Mouse (Mus musculus) olfactory bulb, adult 2 months (tissue): ENCODE measurements around the gene Crtam. TPM values are rescaled to one million over a fixed set of nuclear protein-coding genes. Genes with fewer than 3 reads are reported as not detected.

Source experiments
- H3K27ac ChIP-seq: fragments of 200-500 bp; 2 replicates; pipeline ENCODE4 v1.5.1; 2012; ENCODE audit warnings: low read depth, low read length; ENCODE audit not compliant: insufficient read depth
- H3K4me1 ChIP-seq: fragments of 200-500 bp; 2 replicates; pipeline ENCODE4 v1.6.1; 2012; ENCODE audit warnings: low read length; ENCODE audit not compliant: control insufficient read depth, insufficient read depth
- H3K4me3 ChIP-seq: fragments of 200-500 bp; 2 replicates; pipeline ENCODE4 v1.5.1; 2012; ENCODE audit warnings: mild to moderate bottlenecking, low read depth, low read length, moderate library complexity; ENCODE audit not compliant: insufficient read depth
- CTCF ChIP-seq: fragments of 200-500 bp; IDR thresholded peaks from 2 replicates; pipeline ENCODE4 v1.5.1; 2012; ENCODE audit warnings: low read depth, mild to moderate bottlenecking, low read length, moderate library complexity; ENCODE audit not compliant: insufficient read depth
- POLR2A ChIP-seq: fragments of 200-500 bp; IDR thresholded peaks from 2 replicates; pipeline ENCODE4 v1.6.1; 2012; ENCODE audit warnings: mild to moderate bottlenecking, low read depth, low read length, moderate library complexity; ENCODE audit not compliant: insufficient read depth
- WGBS: fragments of 180-500 bp; shearing (Covaris S2); methylation state at CpG from one replicate; pipeline ENCODE4 v1.1.7; 2018; 5-methylcytosine and 5-hydroxymethylcytosine counted together
- polyA plus RNA-seq: library from polyadenylated mRNA; stranded (reverse); fragments of >200 nt; gene quantifications from 2 replicates; pipeline ENCODE4 v1.2.4, GENCODE M21; 2012; ENCODE audit warnings: low replicate concordance; ENCODE audit not compliant: missing spikeins, insufficient read depth, insufficient read length

The Crtam gene
- polyA plus RNA-seq, 1 experiment = not detected

GRCm38 (mm10) chr9:40984313-40984712 is 20.1 kb downstream of the Crtam start:
- no peak overlapping the region for H3K4me3 ChIP-seq
- H3K27ac ChIP-seq = no peak overlapping the region
- H3K4me1 ChIP-seq = no peaks in the 10 kb centered on the region
- 75% methylated on average over 3 of the region's 3 CpGs for WGBS
- no peak for TF ChIP-seq POLR2A
- TF ChIP-seq CTCF = no peak

DNA sequence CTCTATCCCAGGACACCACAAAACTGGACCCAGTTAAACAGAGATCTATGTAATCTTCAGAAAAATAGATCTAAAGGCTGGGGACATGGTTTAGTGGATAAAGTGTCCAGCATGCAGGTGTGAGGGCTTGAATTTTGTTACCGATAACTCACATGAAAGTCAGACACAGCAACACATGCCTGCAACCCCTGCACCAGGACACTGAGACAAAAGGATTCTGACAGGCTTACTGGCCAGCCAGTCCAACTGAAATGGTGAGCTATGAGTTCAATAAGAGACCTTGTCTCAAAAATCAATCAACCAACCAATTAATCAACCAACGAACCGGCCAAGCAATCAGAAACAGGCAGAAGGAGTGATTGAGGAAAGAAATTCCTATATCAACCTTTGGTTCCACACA is 20.7 kb downstream of the Crtam start:
- no peak for TF ChIP-seq CTCF
- TF ChIP-seq POLR2A = no peak
- 93% methylated on average over 3 of the region's 3 CpGs for WGBS

DNA sequence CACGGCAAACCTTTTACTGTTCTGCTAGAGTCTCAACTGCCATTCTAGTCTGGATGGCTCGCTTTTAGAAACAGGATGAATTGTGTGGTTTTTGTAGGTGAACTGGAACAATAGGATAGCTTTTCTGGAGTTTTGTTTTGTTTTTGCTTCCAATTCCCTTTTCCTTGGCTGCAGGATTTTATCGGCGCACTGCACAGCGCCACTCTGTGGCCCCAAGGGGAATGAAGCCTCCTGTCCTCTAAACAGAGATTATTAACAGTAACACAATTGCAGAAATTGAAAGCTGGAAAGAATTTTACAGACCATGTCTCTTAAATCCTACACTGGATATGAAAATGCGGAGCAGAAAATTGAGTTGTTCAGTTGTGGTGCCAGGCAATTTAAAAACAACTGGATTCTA is 21.9 kb downstream of the Crtam start:
- TF ChIP-seq CTCF (peak; percentile 75), POLR2A (no peak)
- Histone ChIP-seq H3K4me1 (no peaks in the 10 kb centered on the region), H3K4me3 (no peak overlapping the region), H3K27ac (no peak overlapping the region)
- 29% methylated on average over 6 of the region's 6 CpGs for WGBS

More for the DNA sequence above, 20.7 kb downstream of the Crtam start:
- H3K4me3 ChIP-seq = no peak overlapping the region
- H3K4me1 ChIP-seq = no peaks in the 10 kb centered on the region
- no peak overlapping the region for H3K27ac ChIP-seq

DNA sequence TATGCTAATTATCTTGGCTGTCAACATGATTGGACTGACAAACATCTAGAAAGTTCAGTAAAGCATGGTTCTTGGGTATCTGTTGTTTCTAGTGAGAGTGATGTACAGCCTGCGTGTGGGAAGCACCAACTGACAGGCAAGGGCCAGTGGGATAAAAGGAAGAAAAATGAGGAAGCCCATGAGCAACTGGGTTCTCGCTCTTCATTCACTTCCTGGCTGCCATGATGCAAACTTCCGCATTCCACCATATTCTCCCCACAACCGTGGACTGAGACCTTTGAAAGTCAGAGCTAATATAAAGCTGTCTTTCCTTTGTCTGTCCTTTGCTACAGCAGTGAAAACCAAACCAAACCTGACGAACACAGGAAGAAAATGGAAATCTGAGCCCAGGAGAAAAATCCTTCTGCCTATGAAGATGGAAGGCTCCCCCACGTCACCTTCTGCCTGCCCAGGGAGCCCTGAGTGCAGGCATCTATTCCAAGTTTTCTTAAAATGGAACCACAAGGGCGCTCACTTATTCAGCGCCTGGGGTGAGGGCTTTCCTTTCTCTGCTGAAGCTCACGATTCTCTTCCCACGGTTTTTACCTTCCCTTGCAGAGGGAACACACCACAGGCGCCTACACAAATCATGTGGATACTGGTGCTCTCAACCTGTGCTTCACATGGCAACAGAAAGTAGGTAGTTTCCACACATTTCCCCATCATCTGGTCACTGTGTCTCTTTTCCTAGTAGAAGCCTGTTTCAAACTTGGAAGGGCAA is 30.2 kb downstream of the Crtam start:
- 78% methylated on average over 11 of the region's 11 CpGs for WGBS
- TF ChIP-seq POLR2A (no peak), CTCF (no peak)
- Histone ChIP-seq H3K4me1 (peaks cover 2% of the 10 kb centered on the region; the same call in 1 of the 2 replicates), H3K4me3 (no peak overlapping the region), H3K27ac (no peak overlapping the region)

DNA sequence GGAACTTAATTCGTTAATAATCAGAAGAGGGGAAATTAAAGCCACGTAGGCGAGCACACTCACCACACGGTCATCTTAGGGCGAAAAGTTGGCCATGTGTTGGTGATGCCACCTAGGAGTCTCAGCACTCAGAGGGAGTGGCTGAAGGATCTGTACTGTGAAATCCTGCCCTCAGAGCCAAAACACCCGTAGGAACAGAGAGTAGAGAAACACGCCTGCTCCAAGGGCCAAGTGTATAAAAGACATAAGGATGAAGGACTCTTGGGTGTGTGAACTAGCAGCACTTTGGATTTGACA is 40.1 kb downstream of the Crtam start:
- 50% methylated on average over 7 of the region's 7 CpGs for WGBS
- TF ChIP-seq POLR2A (no peak), CTCF (no peak)
- H3K4me1 ChIP-seq = peaks cover 7% of the 10 kb centered on the region
- no peak overlapping the region for H3K27ac ChIP-seq
- H3K4me3 ChIP-seq = peak overlapping the region; percentile 45; the same call in 1 of the 2 replicates

DNA sequence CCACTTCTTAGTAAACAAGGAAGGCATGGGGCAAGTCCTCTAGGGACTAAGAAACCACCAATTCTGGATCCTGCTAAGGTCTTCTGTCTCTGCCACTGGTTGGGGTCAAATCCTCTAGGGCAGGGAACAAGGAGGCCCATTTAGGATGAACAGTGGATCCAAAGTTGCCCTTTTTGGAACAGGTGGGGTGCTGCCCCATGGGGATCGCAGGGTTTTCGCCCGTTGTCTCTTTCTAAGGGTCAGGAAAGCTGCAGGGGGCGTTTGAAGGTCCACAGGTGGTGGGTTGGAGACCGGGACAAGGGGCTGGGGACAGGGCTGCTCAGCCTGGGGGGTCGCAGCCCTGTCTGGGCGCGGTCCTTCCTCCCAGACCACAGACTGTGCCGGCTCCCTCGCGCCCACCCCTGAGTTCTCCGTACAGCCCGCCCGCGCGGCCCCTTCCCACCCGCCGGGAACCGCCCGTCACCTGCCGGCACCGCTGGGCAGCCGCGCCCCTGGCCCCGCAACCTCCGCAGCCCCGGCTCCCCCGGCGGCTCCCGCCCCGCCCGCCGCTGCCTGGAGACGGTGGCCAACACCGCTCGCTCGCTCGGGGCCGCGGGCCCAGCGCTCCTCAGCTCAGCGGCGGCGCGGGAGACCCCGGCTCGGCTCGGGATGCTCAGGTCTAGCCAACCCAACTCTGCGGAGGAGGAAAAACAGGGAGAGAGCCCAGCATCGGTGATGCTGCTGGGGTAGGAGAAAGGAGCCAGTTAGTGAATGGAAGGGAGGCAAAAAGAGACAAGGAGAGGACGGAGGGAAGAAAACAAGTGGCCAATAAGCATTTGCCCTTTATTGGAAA is 40.6 kb downstream of the Crtam start, which contains the start of gene Jhy:
Gene Jhy (minus strand): TSS at position 533 of the 832 bp plus-strand sequence.
- WGBS = 5% methylated on average over 51 of the region's 51 CpGs

GRCm38 (mm10) chr9:40961401-40961800 is 43.0 kb downstream of the Crtam start:
- TF ChIP-seq CTCF = no peak
- TF ChIP-seq POLR2A = no peak
- 57% methylated on average over 3 of the region's 3 CpGs for WGBS
- Histone ChIP-seq H3K27ac (no peak overlapping the region), H3K4me3 (no peak overlapping the region), H3K4me1 (peaks cover 7% of the 10 kb centered on the region)

More for the DNA sequence above, 40.6 kb downstream of the Crtam start, which contains the start of gene Jhy:
- TF ChIP-seq POLR2A (no peak), CTCF (no peak)
- Histone ChIP-seq H3K4me3 (peak within 1 kb of the TSS; percentile 45), H3K27ac (no peak within 1 kb of the TSS), H3K4me1 (peaks cover 7% of the 10 kb centered on the region)

GRCm38 (mm10) chr9:40949039-40949615 is 55.3 kb downstream of the Crtam start:
- TF ChIP-seq POLR2A = no peak
- TF ChIP-seq CTCF = no peak
- 36% methylated on average over 18 of the region's 18 CpGs for WGBS
- Histone ChIP-seq H3K27ac (no peak overlapping the region), H3K4me3 (no peak overlapping the region), H3K4me1 (no peaks in the 10 kb centered on the region)

DNA sequence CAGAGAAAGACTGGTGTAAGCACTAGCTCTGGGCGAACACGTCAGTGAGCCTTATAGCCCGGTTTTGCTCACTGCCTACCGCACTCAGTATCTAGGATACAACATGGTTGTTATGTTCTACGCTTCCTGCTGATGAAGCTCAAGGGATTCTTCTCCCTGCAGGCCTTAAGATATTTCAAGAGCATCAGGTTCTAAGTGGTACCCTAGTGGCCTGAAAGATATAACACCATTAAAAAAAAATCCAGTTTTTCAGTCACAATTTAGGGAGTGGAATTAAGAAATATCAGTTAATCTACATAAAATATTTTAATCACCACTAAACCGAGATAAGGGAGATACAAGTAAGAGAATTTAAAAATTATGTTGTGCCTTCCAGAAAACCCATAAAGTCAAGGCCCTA is 56.0 kb downstream of the Crtam start:
- WGBS = 96% methylated on average over 6 of the region's 6 CpGs
- TF ChIP-seq CTCF (no peak), POLR2A (no peak)

More for the DNA sequence above, 56.0 kb downstream of the Crtam start:
- H3K27ac ChIP-seq = no peak overlapping the region
- no peaks in the 10 kb centered on the region for H3K4me1 ChIP-seq
- H3K4me3 ChIP-seq = no peak overlapping the region
